ENCODE assay signal across 16 mouse cellular contexts in the genomic region with DNA sequence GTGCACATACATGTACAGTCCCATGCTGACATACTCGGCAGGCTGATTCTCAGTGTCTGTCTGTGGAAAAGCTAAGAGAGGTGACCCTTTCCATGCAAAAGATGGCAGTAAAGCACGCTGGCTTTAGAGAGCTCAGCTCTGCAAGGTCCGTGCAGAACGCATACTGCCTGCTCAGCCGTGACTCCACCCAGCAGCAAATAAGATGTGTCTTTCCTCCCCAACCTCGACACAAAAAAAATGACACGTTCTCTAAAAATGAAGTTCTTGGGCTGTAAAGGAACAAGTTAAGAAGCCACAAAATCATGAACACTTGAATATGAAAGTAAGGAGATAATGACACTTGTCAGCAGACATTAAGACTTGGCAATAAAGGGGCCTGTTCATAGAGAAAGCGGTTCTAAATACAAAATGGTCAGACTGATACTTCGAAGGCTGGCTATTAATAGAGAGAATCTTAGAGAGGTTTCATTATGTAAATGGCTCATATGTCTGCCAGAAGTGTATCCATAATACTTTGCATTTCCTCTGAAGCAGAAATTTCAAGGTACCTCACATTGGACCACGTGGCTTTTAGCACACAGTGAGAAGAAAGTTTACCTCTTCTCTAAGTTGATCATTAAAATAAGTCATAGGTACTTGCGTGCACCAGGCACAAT.
"Had no signal": no experiment of that assay in that cellular context is flagged by ENCODE, and none has a peak within 500 bp of the region (broad histone marks: within the 10 kb centered on the region; RNA-seq: fewer than 3 reads in every experiment).

No protein-coding gene starts in this region.

- H3K4me1 ChIP-seq: neural tube, embryonic 13.5 days; neural tube, embryonic 15.5 days; stomach, embryonic 15.5 days had no signal

- H3K4me2 ChIP-seq: neural tube, embryonic 12.5 days; neural tube, embryonic 13.5 days; neural tube, embryonic 15.5 days; stomach, embryonic 15.5 days had no signal

- H3K36me3 ChIP-seq: neural tube, embryonic 12.5 days; neural tube, embryonic 13.5 days; neural tube, embryonic 15.5 days; stomach, embryonic 15.5 days had no signal

- H3K27me3 ChIP-seq: neural tube, embryonic 12.5 days; neural tube, embryonic 13.5 days; neural tube, embryonic 15.5 days; stomach, embryonic 15.5 days had no signal

- DNase-seq: retina, postnatal 1 day; right cerebral cortex, adult 18-20 months; right cerebral cortex, postnatal 14 days; right cerebral cortex, postnatal 25 days; right cerebral cortex, postnatal 4 days; thymus, adult 18-20 months; thymus, adult 2 months; thymus, postnatal 14 days; thymus, postnatal 25 days; thymus, postnatal 36 days; thymus, postnatal 4 days had no signal

- H3K9me3 ChIP-seq: neural tube, embryonic 12.5 days; neural tube, embryonic 13.5 days; neural tube, embryonic 15.5 days; stomach, embryonic 15.5 days had no signal

- H3K9ac ChIP-seq: neural tube, embryonic 12.5 days; neural tube, embryonic 13.5 days; neural tube, embryonic 15.5 days; stomach, embryonic 15.5 days had no signal

- H3K4me3 ChIP-seq: neural tube, embryonic 12.5 days; neural tube, embryonic 13.5 days; neural tube, embryonic 15.5 days; stomach, embryonic 15.5 days had no signal

- H3K27ac ChIP-seq: neural tube, embryonic 12.5 days; neural tube, embryonic 13.5 days; neural tube, embryonic 15.5 days; stomach, embryonic 15.5 days; stomach, postnatal 0 days had no signal
